Mouse (Mus musculus): ENCODE results near the gene Tspan5. TPM values are rescaled to one million over a fixed set of nuclear protein-coding genes. Genes with fewer than 3 reads are reported as not detected.

Tspan5 gene
- polyA plus RNA-seq, 1 experiment from 2014 or later: 25.3 TPM

DNA sequence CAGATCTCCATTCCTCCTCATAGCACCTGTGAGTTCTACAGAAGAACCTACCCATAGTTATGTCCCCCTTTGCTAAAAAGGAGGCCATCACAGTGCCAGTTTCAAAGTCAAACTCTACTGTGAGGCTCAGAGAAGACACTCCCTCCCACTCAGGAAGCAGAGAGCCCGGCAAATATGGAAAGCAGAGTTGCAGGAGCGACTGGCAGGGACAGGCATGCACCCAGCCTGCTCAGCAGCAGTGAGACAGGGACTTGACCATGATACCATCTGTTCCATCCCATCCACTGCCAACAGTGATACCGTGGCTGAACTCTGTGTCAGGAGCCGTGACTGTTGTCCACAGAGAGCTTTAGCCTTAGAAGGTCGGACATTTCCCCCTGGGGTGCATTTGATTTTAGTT lies 123.3 kb downstream of the Tspan5 start:
- H3K4me1 ChIP-seq: peaks cover 19% of the 10 kb centered on the region
- H3K36me3 ChIP-seq (replicated peaks): no peaks in the 10 kb centered on the region
- H3K27me3 ChIP-seq (ENCODE audit: poor library complexity, severe bottlenecking): no peaks in the 10 kb centered on the region
- peaks cover 4% of the 10 kb centered on the region; the same call in 1 of the 2 replicates for H3K9me3 ChIP-seq
- 92% methylated on average over 5 of the region's 5 CpGs for WGBS
- H3K4me3 ChIP-seq: no peak overlapping the region
- no peak overlapping the region for H3K27ac ChIP-seq
- DNase-seq (ENCODE audit: extremely low spot score, low spot score): no peak

DNA sequence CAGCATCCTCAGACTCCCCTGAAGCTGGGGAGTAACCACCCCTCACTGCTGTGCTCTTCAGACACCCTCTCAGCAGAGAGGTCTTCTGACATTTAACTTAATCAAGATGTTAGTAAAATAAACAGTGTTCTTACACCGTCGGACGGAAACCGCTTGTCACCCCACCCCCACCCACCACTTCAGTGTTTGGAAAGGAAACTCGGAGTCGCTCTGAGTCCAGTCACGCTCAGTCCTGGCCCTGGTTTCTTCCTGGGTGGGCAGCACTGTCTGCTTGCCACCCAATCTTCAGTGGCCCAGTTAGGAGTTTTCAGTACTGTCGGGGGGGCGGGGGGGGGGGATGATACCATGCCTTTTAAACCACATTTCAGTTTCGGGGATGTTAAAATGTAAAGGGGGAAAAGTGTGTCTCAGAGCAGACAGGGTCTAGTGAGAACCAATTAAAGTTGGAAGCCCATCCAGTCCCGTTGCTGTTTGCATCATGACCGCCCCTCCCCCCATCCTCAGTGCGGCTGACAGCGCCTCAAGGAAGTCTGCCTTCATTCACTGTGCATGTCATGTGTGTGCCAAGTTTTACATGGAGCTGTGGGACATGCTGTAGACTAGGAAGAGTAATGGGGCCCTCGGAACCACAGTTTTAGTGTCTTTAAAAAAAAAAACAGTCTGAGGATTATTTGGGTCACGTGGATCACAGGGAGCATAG lies 125.3 kb downstream of the Tspan5 start:
- H3K4me3 ChIP-seq: no peak overlapping the region
- 79% methylated on average over 16 of the region's 16 CpGs for WGBS
- H3K9me3 ChIP-seq: peaks cover 4% of the 10 kb centered on the region; the same call in 1 of the 2 replicates
- no peaks in the 10 kb centered on the region for H3K27me3 ChIP-seq (ENCODE audit: poor library complexity, severe bottlenecking)
- H3K27ac ChIP-seq: no peak overlapping the region
- H3K36me3 ChIP-seq (replicated peaks): no peaks in the 10 kb centered on the region
- peaks cover 8% of the 10 kb centered on the region for H3K4me1 ChIP-seq
- DNase-seq (ENCODE audit: extremely low spot score, low spot score): no peak

GRCm38 (mm10) chr3:138868409-138868808 lies 126.4 kb downstream of the Tspan5 start:
- Histone ChIP-seq H3K9me3 (peaks cover 4% of the 10 kb centered on the region; the same call in 1 of the 2 replicates), H3K36me3 (replicated peaks) (peaks cover 5% of the 10 kb centered on the region), H3K4me3 (no peak overlapping the region), H3K4me1 (peaks cover 8% of the 10 kb centered on the region), H3K27me3 (ENCODE audit: poor library complexity, severe bottlenecking) (no peaks in the 10 kb centered on the region), H3K27ac (no peak overlapping the region)
- 81% methylated on average over 13 of the region's 13 CpGs for WGBS
- no peak for DNase-seq (ENCODE audit: extremely low spot score, low spot score)

DNA sequence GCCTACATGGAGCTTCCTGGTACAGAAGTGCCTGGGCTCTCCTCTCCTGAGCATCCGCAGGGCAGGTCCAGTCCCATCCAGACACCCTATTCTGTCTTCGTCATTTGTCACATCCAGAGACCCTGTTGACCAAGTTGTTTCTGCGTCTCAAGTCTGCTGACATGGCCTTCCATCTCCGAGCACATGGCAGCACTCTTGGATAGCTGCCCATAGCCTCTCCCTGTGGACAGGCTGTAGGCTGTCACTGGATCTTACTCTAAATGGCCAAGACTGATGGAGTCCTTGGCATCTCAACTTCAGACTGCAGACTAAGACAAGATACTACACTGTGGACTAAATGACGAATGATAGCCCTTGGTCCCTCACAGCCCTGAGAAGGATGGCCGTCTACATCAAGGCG lies 133.3 kb downstream of the Tspan5 start:
- Histone ChIP-seq H3K9me3 (peaks cover 5% of the 10 kb centered on the region; the same call in 1 of the 2 replicates), H3K4me3 (no peak overlapping the region), H3K27ac (peak overlapping the region; percentile 53; the same call in 1 of the 2 replicates), H3K4me1 (peaks cover 29% of the 10 kb centered on the region), H3K27me3 (ENCODE audit: poor library complexity, severe bottlenecking) (no peaks in the 10 kb centered on the region), H3K36me3 (replicated peaks) (peaks cover 35% of the 10 kb centered on the region)
- no peak for DNase-seq (ENCODE audit: extremely low spot score, low spot score)
- WGBS: 93% methylated on average over 7 of the region's 7 CpGs

DNA sequence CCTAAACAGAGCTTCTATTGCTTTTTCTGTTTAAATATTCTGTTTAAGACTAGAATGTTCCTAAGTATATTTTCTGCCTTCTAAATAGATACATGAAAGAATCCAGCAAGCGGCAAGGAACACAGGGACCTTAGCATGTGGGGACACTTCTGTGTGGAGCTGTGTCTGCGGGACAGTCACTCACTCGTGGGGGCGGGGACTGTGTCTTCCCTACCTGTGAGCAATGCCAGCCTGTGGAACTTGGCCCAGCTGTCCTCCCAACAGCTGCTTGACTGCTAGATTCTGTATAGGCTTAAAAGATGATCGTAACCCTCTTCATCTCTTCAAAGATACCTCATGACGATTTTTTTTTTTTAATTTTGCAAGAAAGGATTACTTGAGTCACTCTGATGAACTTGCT lies 133.9 kb downstream of the Tspan5 start:
- Histone ChIP-seq H3K9me3 (peaks cover 5% of the 10 kb centered on the region; the same call in 1 of the 2 replicates), H3K36me3 (replicated peaks) (peaks cover 35% of the 10 kb centered on the region), H3K27ac (no peak overlapping the region), H3K27me3 (ENCODE audit: poor library complexity, severe bottlenecking) (no peaks in the 10 kb centered on the region), H3K4me3 (no peak overlapping the region), H3K4me1 (peaks cover 30% of the 10 kb centered on the region)
- 97% methylated on average over 6 of the region's 6 CpGs for WGBS
- DNase-seq (ENCODE audit: extremely low spot score, low spot score): no peak

GRCm38 (mm10) chr3:138876418-138876817 lies 134.4 kb downstream of the Tspan5 start:
- peaks cover 35% of the 10 kb centered on the region for H3K36me3 ChIP-seq (replicated peaks)
- peaks cover 5% of the 10 kb centered on the region; the same call in 1 of the 2 replicates for H3K9me3 ChIP-seq
- DNase-seq (ENCODE audit: extremely low spot score, low spot score): no peak
- 89% methylated on average over 10 of the region's 10 CpGs for WGBS
- 0 out of 2 replicates have a peak overlapping the region, but pooled peaks have one; percentile 48 for H3K27ac ChIP-seq
- H3K27me3 ChIP-seq (ENCODE audit: poor library complexity, severe bottlenecking): no peaks in the 10 kb centered on the region
- peaks cover 35% of the 10 kb centered on the region for H3K4me1 ChIP-seq
- H3K4me3 ChIP-seq: no peak overlapping the region

DNA sequence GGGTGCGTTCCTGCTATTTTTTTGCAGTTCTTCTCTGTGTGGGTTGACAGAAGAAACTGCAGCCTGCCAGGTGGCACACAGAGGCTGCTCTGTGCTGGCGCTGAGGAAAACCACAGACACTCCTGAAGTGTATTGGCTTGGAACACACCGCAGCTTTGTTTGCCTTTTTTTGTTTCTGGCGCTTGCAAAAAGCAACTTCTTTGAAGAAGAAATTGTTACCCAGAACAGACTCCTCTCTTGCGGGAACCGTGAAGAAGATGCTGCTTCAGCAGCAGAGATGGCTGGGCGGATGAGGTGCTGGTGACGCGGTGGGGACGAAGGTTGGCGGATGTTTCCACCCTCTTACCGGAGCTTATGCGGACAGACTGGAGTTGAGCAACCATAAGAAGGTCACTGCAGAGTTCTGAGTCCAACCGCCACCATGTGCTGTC lies 135.0 kb downstream of the Tspan5 start:
- peaks cover 5% of the 10 kb centered on the region; the same call in 1 of the 2 replicates for H3K9me3 ChIP-seq
- H3K4me1 ChIP-seq: peaks cover 40% of the 10 kb centered on the region
- 91% methylated on average over 14 of the region's 14 CpGs for WGBS
- H3K4me3 ChIP-seq: no peak overlapping the region
- no peaks in the 10 kb centered on the region for H3K27me3 ChIP-seq (ENCODE audit: poor library complexity, severe bottlenecking)
- peaks cover 35% of the 10 kb centered on the region for H3K36me3 ChIP-seq (replicated peaks)
- no peak for DNase-seq (ENCODE audit: extremely low spot score, low spot score)
- H3K27ac ChIP-seq: peak overlapping the region; percentile 48

- H3K4me3 ChIP-seq: no peak overlapping the region
- peaks cover 35% of the 10 kb centered on the region for H3K36me3 ChIP-seq (replicated peaks)
- peaks cover 45% of the 10 kb centered on the region for H3K4me1 ChIP-seq
- peaks cover 5% of the 10 kb centered on the region; the same call in 1 of the 2 replicates for H3K9me3 ChIP-seq
- no peak overlapping the region for H3K27ac ChIP-seq
- 74% methylated on average over 4 of the region's 4 CpGs for WGBS
- no peak for DNase-seq (ENCODE audit: extremely low spot score, low spot score)
- no peaks in the 10 kb centered on the region for H3K27me3 ChIP-seq (ENCODE audit: poor library complexity, severe bottlenecking)
Observed at GRCm38 (mm10) chr3:138877741-138878140, 135.7 kb downstream of the Tspan5 start.

DNA sequence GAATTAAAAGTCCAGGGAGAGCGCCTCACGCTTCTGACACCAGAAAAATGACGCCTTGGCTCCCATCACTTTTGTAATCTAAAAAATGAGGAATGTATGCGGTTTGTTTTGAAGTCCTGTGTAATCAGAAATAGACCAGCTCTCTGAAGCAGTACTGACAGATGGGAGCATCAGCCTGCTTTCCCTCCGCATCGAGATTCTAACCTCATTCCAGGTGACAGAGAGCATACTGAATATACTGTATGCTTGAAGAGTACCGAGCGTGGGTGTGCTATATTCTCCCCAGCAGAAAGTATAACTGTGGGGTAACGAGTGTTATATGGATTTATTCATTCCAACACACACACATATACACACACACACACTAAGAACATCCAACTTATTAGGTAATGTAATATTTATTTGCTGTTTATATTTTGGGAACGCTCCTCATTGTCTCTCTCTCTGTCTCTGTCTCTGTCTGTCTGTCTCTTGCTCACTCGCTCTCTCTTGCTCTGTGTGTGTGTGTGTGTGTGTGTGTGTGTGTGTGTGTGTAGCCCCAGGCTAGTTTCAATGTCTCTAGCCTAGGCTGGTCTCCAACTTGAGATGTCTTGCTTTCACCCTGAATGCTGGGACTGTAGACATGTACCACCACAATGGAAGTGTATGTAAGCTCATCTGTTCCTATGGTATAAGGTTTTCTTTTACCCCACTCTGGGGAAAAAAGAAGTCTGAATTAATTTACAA lies 139.2 kb downstream of the Tspan5 start:
- WGBS: 92% methylated on average over 11 of the region's 11 CpGs
- no peak overlapping the region for H3K4me3 ChIP-seq
- H3K4me1 ChIP-seq: peaks cover 31% of the 10 kb centered on the region
- peaks cover 17% of the 10 kb centered on the region for H3K36me3 ChIP-seq (replicated peaks)
- no peaks in the 10 kb centered on the region for H3K9me3 ChIP-seq
- DNase-seq (ENCODE audit: extremely low spot score, low spot score): no peak
- no peak overlapping the region for H3K27ac ChIP-seq
- no peaks in the 10 kb centered on the region for H3K27me3 ChIP-seq (ENCODE audit: poor library complexity, severe bottlenecking)

- Histone ChIP-seq H3K4me3 (no peak overlapping the region), H3K36me3 (replicated peaks) (peaks cover 11% of the 10 kb centered on the region), H3K9me3 (no peaks in the 10 kb centered on the region), H3K27me3 (ENCODE audit: poor library complexity, severe bottlenecking) (no peaks in the 10 kb centered on the region), H3K4me1 (peaks cover 25% of the 10 kb centered on the region), H3K27ac (no peak overlapping the region)
- no peak for DNase-seq (ENCODE audit: extremely low spot score, low spot score)
- WGBS: 84% methylated on average over 6 of the region's 6 CpGs
Observed at GRCm38 (mm10) chr3:138881725-138882347, 139.8 kb downstream of the Tspan5 start.

GRCm38 (mm10) chr3:138886121-138886520 lies 144.1 kb downstream of the Tspan5 start:
- peaks cover 22% of the 10 kb centered on the region for H3K4me1 ChIP-seq
- H3K4me3 ChIP-seq: no peak overlapping the region
- no peaks in the 10 kb centered on the region; the same call in 1 of the 2 replicates for H3K36me3 ChIP-seq (replicated peaks)
- WGBS: 96% methylated on average over 5 of the region's 5 CpGs
- DNase-seq (ENCODE audit: extremely low spot score, low spot score): no peak
- no peak overlapping the region for H3K27ac ChIP-seq
- no peaks in the 10 kb centered on the region for H3K27me3 ChIP-seq (ENCODE audit: poor library complexity, severe bottlenecking)
- no peaks in the 10 kb centered on the region for H3K9me3 ChIP-seq

- 72% methylated on average over 4 of the region's 4 CpGs for WGBS
- peaks cover 32% of the 10 kb centered on the region for H3K4me1 ChIP-seq
- no peak for DNase-seq (ENCODE audit: extremely low spot score, low spot score)
- no peaks in the 10 kb centered on the region for H3K9me3 ChIP-seq
- H3K27me3 ChIP-seq (ENCODE audit: poor library complexity, severe bottlenecking): no peaks in the 10 kb centered on the region
- no peak overlapping the region for H3K27ac ChIP-seq
- H3K36me3 ChIP-seq (replicated peaks): no peaks in the 10 kb centered on the region; the same call in 1 of the 2 replicates
- no peak overlapping the region for H3K4me3 ChIP-seq
Observed at GRCm38 (mm10) chr3:138889214-138889613, 147.2 kb downstream of the Tspan5 start.

Data from forebrain, embryonic 10.5 days (tissue).